Comparison of ENCODE assay signal across 8 mouse cellular contexts in genomic region chr8:106978755-106979251, GRCm38 (mm10). TPM values are rescaled to one million over a fixed set of nuclear protein-coding genes. Genes with fewer than 3 reads are reported as not detected.
DNase-seq lines count a peak whose midpoint lies in the region; ATAC-seq lines count a peak whose summit lies in the region.

No protein-coding gene starts in this region.

- no peaks in the 10 kb centered on the region for H3K36me3 ChIP-seq in hindbrain, embryonic 13.5 days
- no peaks in the 10 kb centered on the region for H3K36me3 ChIP-seq in hindbrain, embryonic 11.5 days (ENCODE audit: control insufficient read depth, insufficient read depth, low read length)
- H3K36me3 ChIP-seq in lung, embryonic 15.5 days: peaks cover 4% of the 10 kb centered on the region; the same call in 1 of the 2 replicates

- ATAC-seq in hindbrain, embryonic 13.5 days (ENCODE audit: low FRiP score): peak; percentile 83
- no peak for ATAC-seq in hindbrain, embryonic 11.5 days (ENCODE audit: low FRiP score)
- peak; percentile 78; the same call in 1 of the 2 replicates for ATAC-seq in lung, embryonic 15.5 days (ENCODE audit: borderline replicate concordance, extremely low read depth, low FRiP score, low TSS enrichment)
- ATAC-seq in CD4-positive, CD25-positive, alpha-beta regulatory T cell, adult 4 months: no peak

- H3K27ac ChIP-seq in hindbrain, embryonic 13.5 days: no peak overlapping the region
- no peak overlapping the region for H3K27ac ChIP-seq in hindbrain, embryonic 11.5 days (ENCODE audit: low read depth, low read length)
- H3K27ac ChIP-seq in lung, embryonic 15.5 days: peak overlapping the region; percentile 22; the same call in 1 of the 2 replicates

- H3K4me1 ChIP-seq in hindbrain, embryonic 13.5 days (replicated peaks): peaks cover 11% of the 10 kb centered on the region
- no peaks in the 10 kb centered on the region for H3K4me1 ChIP-seq in hindbrain, embryonic 11.5 days (replicated peaks; ENCODE audit: control insufficient read depth, insufficient read depth, low read length)
- H3K4me1 ChIP-seq in lung, embryonic 15.5 days: peaks cover 22% of the 10 kb centered on the region

- H3K4me2 ChIP-seq in hindbrain, embryonic 13.5 days: no peak overlapping the region
- no peak overlapping the region for H3K4me2 ChIP-seq in hindbrain, embryonic 11.5 days (replicated peaks; ENCODE audit: low read depth, low read length)
- no peak overlapping the region for H3K4me2 ChIP-seq in lung, embryonic 15.5 days

- H3K9ac ChIP-seq in hindbrain, embryonic 13.5 days: no peak overlapping the region
- H3K9ac ChIP-seq in hindbrain, embryonic 11.5 days (ENCODE audit: low read depth, low read length): no peak overlapping the region
- no peak overlapping the region for H3K9ac ChIP-seq in lung, embryonic 15.5 days

- DNase-seq in hindbrain, embryonic 11.5 days (ENCODE audit: low spot score): no peak
- peak; percentile 95 for DNase-seq in NIH3T3 (ENCODE audit: low read depth)
- peak; percentile 88 for DNase-seq in fibroblast of lung, adult 2 months (ENCODE audit: low read depth)
- DNase-seq in thymus, adult 18-20 months: no peak
- DNase-seq in frontal cortex, postnatal 10 days (ENCODE audit: low spot score in 2 of 2): no peak

- H3K27me3 ChIP-seq in hindbrain, embryonic 13.5 days: peaks cover 16% of the 10 kb centered on the region
- H3K27me3 ChIP-seq in hindbrain, embryonic 11.5 days (ENCODE audit: control insufficient read depth, insufficient read depth, low read length): no peaks in the 10 kb centered on the region
- H3K27me3 ChIP-seq in lung, embryonic 15.5 days: no peaks in the 10 kb centered on the region

- no peak overlapping the region for H3K4me3 ChIP-seq in hindbrain, embryonic 13.5 days
- H3K4me3 ChIP-seq in hindbrain, embryonic 11.5 days (ENCODE audit: low read depth, low read length): no peak overlapping the region
- H3K4me3 ChIP-seq in lung, embryonic 15.5 days: no peak overlapping the region

- 46% methylated on average over 2 of the region's 2 CpGs for WGBS in hindbrain, embryonic 13.5 days
- 54% methylated on average over 2 of the region's 2 CpGs for WGBS in hindbrain, embryonic 11.5 days
- 16% methylated on average over 2 of the region's 2 CpGs for WGBS in lung, embryonic 15.5 days

- no peaks in the 10 kb centered on the region for H3K9me3 ChIP-seq in hindbrain, embryonic 13.5 days
- no peaks in the 10 kb centered on the region for H3K9me3 ChIP-seq in hindbrain, embryonic 11.5 days (ENCODE audit: control insufficient read depth, low read length)
- no peaks in the 10 kb centered on the region for H3K9me3 ChIP-seq in lung, embryonic 15.5 days

RNA-seq across cellular contexts. Expression of gene Sntb2, which starts 43.3 kb away (rescaled TPM):
- 5.9 and 7.9 TPM in 2 replicates for polyA plus RNA-seq in hindbrain, embryonic 13.5 days (2015; fragmentation: Nextera tagmentation; extraction: Ambion mirVana)
- 7.5 and 9.9 TPM in 2 replicates for polyA plus RNA-seq in hindbrain, embryonic 11.5 days (2014; fragmentation: Nextera tagmentation; extraction: Ambion mirVana)
- polyA plus RNA-seq in lung, embryonic 15.5 days (2015; fragmentation: Nextera tagmentation; extraction: Ambion mirVana): 17.2 and 17.8 TPM in 2 replicates
- polyA plus RNA-seq in CD4-positive, CD25-positive, alpha-beta regulatory T cell, adult 4 months (2017; shearing (Covaris generic)): 1 to 10 TPM; 2.9 to 6.5 TPM

RNA-seq across cellular contexts. Expression of gene Vps4a, which starts 52.2 kb away (rescaled TPM):
- polyA plus RNA-seq in hindbrain, embryonic 13.5 days (2015; fragmentation: Nextera tagmentation; extraction: Ambion mirVana): 139 and 143 TPM in 2 replicates
- polyA plus RNA-seq in hindbrain, embryonic 11.5 days (2014; fragmentation: Nextera tagmentation; extraction: Ambion mirVana): 98.8 and 101 TPM in 2 replicates
- 65.7 and 68.9 TPM in 2 replicates for polyA plus RNA-seq in lung, embryonic 15.5 days (2015; fragmentation: Nextera tagmentation; extraction: Ambion mirVana)
- 10 to 100 TPM; 33.4 to 34.1 TPM for polyA plus RNA-seq in CD4-positive, CD25-positive, alpha-beta regulatory T cell, adult 4 months (2017; shearing (Covaris generic))

Comparison
In these comparisons a context has a peak if more than half of its experiments do, and no peak if none do; other contexts are left out.
1. ATAC-seq: peak in hindbrain, embryonic 13.5 days (single experiment) and lung, embryonic 15.5 days (single experiment); none in hindbrain, embryonic 11.5 days (single experiment) and CD4-positive, CD25-positive, alpha-beta regulatory T cell, adult 4 months (single experiment).
2. DNase-seq: peak in NIH3T3 (single experiment) and fibroblast of lung, adult 2 months (single experiment); none in hindbrain, embryonic 11.5 days (single experiment), thymus, adult 18-20 months (0 of 2) and frontal cortex, postnatal 10 days (0 of 2).